Mouse (Mus musculus) kidney, adult 9 months (tissue): ENCODE data around the gene Gm14393.
"Not testable (repeated sequence)": the region's sequence is repeated elsewhere in the genome, so short reads cannot be mapped to it uniquely, and the experiment has no call there.

Experiments
- DNase-seq: peaks from one replicate; pipeline ENCODE4 v3.0.0; 2022

Gene Gm14393

DNA sequence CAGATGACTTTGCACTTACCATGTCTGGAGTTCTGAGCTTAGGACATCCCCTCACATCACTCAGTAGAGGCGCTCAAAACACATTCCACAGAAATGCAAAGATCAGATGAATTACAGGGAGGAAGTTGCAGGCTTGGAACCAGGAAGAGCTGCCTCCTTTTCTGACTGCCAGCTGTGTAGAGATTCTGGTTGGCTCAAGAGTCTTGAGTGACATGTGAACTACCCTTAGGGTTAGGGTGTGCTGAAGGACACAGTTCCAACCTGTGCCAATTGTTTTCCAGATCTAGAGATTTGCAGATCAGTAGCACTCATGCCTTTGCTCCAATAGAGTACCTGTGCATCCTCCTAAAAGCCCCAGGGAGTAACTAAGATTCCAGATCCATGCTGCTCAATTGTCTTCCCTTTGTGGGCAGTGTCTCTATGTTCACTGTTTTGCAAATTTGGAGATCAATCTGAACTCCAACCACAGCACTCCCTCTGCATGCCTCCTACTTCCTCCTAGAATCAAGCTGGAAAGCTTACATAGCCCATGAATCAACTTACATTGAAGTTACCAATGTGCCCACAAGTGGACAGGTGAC, at the start of gene Gm14393:
TSS of gene Gm14393 (minus strand) at position 101 of the 581 bp plus-strand sequence.
- not testable (repeated sequence) for DNase-seq

DNA sequence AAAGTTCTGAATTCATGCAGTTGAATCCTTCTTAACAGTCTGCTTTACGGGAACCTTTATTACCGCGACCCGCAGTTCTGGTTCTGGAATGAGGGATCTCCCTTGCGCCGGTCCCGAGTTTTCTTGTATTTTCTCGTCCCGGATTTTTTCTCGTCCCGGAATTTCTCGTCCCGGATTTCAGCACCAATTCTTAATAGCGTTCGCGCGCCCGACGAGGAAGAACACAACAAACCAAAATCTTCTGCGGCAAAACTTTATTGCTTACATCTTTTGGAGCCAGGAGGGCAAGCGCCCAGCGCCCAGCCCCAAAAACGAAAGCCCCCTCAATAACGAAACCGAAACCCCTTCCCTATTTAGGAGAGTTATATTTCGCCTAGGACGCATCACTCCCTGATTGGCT, 23.3 kb downstream of the Gm14393 start:
- not testable (repeated sequence) for DNase-seq
